Mouse (Mus musculus) layer of hippocampus, postnatal 25 days (tissue): Measurements from ENCODE around the gene Uqcc3. TPM values are rescaled to one million over a fixed set of nuclear protein-coding genes. Genes with fewer than 3 reads are reported as not detected.

Source experiments
- microRNA-seq, 2 experiments: library from miRNA; unstranded; fragments of <30 nt; microRNA quantifications; one replicate each; pipeline ENCODE4 v1.2.0; 2021
- total RNA-seq, 2 experiments: library from RNA; stranded (reverse); gene quantifications; 2 replicates each; pipeline ENCODE4 v1.2.3; 2021

Gene Uqcc3
- total RNA-seq, 2 experiments from 2014 or later = 31.2 to 36.4 TPM

Small RNAs within 50 kb of the gene (microRNA-seq; reads per million reads assigned to microRNA genes)
- 0 reads per million in 2 experiments for gene Mir5136

Other genes with a start within 250 kb of the Uqcc3 start
- 100 to 1,000 TPM; 188 to 200 TPM for gene Chrm1, start 217.1 kb downstream of the Uqcc3 start, total RNA-seq
- gene Slc3a2, start 157.6 kb downstream of the Uqcc3 start, total RNA-seq = 100 to 1,000 TPM; 155 to 170 TPM
- 10 to 100 TPM; 43.9 to 53.6 TPM for gene Wdr74, start 145.1 kb downstream of the Uqcc3 start, total RNA-seq
- gene 1700092M07Rik, start 140.2 kb downstream of the Uqcc3 start, total RNA-seq = 1 to 10 TPM in 1 of 2 experiments, not detected in 1; 1.5 TPM
- gene Stx5a, start 139.5 kb downstream of the Uqcc3 start, total RNA-seq = 10 to 100 TPM; 59.9 to 70.7 TPM
- 10 to 100 TPM; 75.4 to 95.3 TPM for gene Nxf1, start 123.8 kb downstream of the Uqcc3 start, total RNA-seq
- gene Tmem223, start 109.9 kb downstream of the Uqcc3 start, total RNA-seq = 100 to 1,000 TPM in 1 of 2 experiments, 10 to 100 TPM in 1; 92.1 to 101 TPM
- gene Tmem179b, start 106.5 kb downstream of the Uqcc3 start, total RNA-seq = 10 to 100 TPM in 1 of 2 experiments, 1 to 10 TPM in 1; 8.5 to 10.1 TPM
- 10 to 100 TPM; 13.8 to 14.1 TPM for gene Taf6l, start 94.5 kb downstream of the Uqcc3 start, total RNA-seq
- 100 to 1,000 TPM; 112 to 130 TPM for gene Polr2g, start 82.3 kb downstream of the Uqcc3 start, total RNA-seq
- 1 to 10 TPM; 6.4 to 6.6 TPM for gene Zbtb3, start 78.4 kb downstream of the Uqcc3 start, total RNA-seq
- 10 to 100 TPM; 35.3 to 36.4 TPM for gene Ttc9c, start 61.6 kb downstream of the Uqcc3 start, total RNA-seq
- gene Hnrnpul2, start 60.9 kb downstream of the Uqcc3 start, total RNA-seq = 100 to 1,000 TPM; 109 to 120 TPM
- 1 to 10 TPM in 1 of 2 experiments, not detected in 1; 4.5 TPM for gene AC129217.1, start 51.1 kb downstream of the Uqcc3 start, total RNA-seq
- 100 to 1,000 TPM; 103 to 111 TPM for gene Bscl2, start 43.5 kb downstream of the Uqcc3 start, total RNA-seq
- 100 to 1,000 TPM; 188 to 192 TPM for gene Gng3, start 41.7 kb downstream of the Uqcc3 start, total RNA-seq
- gene Lrrn4cl, start 30.2 kb downstream of the Uqcc3 start, total RNA-seq = under 1 TPM; 0.28 to 0.47 TPM
- 10 to 100 TPM; 92.2 to 98.9 TPM for gene Ubxn1, start 9.4 kb downstream of the Uqcc3 start, total RNA-seq
- gene Lbhd1, start 2.8 kb upstream of the Uqcc3 start, total RNA-seq = 10 to 100 TPM; 10.1 to 16.2 TPM
- not detected for gene Gm49403, start 3.0 kb upstream of the Uqcc3 start, total RNA-seq
- gene 1810009A15Rik, start 7.9 kb upstream of the Uqcc3 start, total RNA-seq = 10 to 100 TPM; 22.0 to 25.7 TPM
- 1 to 10 TPM; 1.6 to 2.2 TPM for gene Gm49416, start 8.0 kb upstream of the Uqcc3 start, total RNA-seq
- gene Ints5, start 12.1 kb upstream of the Uqcc3 start, total RNA-seq = 10 to 100 TPM; 26.1 to 27.0 TPM
- 100 to 1,000 TPM; 116 to 122 TPM for gene Ganab, start 17.1 kb upstream of the Uqcc3 start, total RNA-seq
- 100 to 1,000 TPM; 169 to 172 TPM for gene B3gat3, start 39.5 kb upstream of the Uqcc3 start, total RNA-seq
- 1 to 10 TPM; 4.8 to 6.4 TPM for gene Rom1, start 48.4 kb upstream of the Uqcc3 start, total RNA-seq
- 10 to 100 TPM in 1 of 2 experiments, 1 to 10 TPM in 1; 9.1 to 11.1 TPM for gene Eml3, start 48.6 kb upstream of the Uqcc3 start, total RNA-seq
- gene Mta2, start 61.0 kb upstream of the Uqcc3 start, total RNA-seq = 10 to 100 TPM; 51.2 to 58.4 TPM
- 10 to 100 TPM; 19.4 to 20.1 TPM for gene Tut1, start 72.9 kb upstream of the Uqcc3 start, total RNA-seq
- gene Eef1g, start 86.1 kb upstream of the Uqcc3 start, total RNA-seq = 100 to 1,000 TPM; 215 to 256 TPM
- 10 to 100 TPM; 14.7 to 15.7 TPM for gene Ahnak, start 108.4 kb upstream of the Uqcc3 start, total RNA-seq
- gene Scgb1a1, start 207.0 kb upstream of the Uqcc3 start, total RNA-seq = not detected